Mouse (Mus musculus) testis, adult 2 months (tissue): ENCODE data around the gene Smgc. TPM values are rescaled to one million over a fixed set of nuclear protein-coding genes. Genes with fewer than 3 reads are reported as not detected.
"Not testable (repeated sequence)": the region's sequence is repeated elsewhere in the genome, so short reads cannot be mapped to it uniquely, and the experiment has no call there.

Experiments
- H3K27ac ChIP-seq: fragments of 200-500 bp; 2 replicates; pipeline ENCODE4 v1.5.1; 2012; ENCODE audit warnings: low read depth, low read length; ENCODE audit not compliant: control insufficient read depth, insufficient read depth
- H3K27me3 ChIP-seq: fragments of 200-500 bp; 2 replicates; pipeline ENCODE4 v1.6.1; 2012; ENCODE audit warnings: mild to moderate bottlenecking, low read length, moderate library complexity; ENCODE audit not compliant: control insufficient read depth, insufficient read depth
- H3K36me3 ChIP-seq: fragments of 200-500 bp; 2 replicates; pipeline ENCODE4 v1.6.1; 2012; ENCODE audit warnings: mild to moderate bottlenecking, low read length; ENCODE audit not compliant: control insufficient read depth, insufficient read depth
- H3K4me1 ChIP-seq: fragments of 200-500 bp; 2 replicates; pipeline ENCODE4 v1.6.1; 2012; ENCODE audit warnings: low read length; ENCODE audit not compliant: control insufficient read depth, insufficient read depth
- H3K4me3 ChIP-seq: fragments of 200-500 bp; 2 replicates; pipeline ENCODE4 v1.5.1; 2012; ENCODE audit warnings: low read depth, mild to moderate bottlenecking, low read length, moderate library complexity, mixed read lengths; ENCODE audit not compliant: control insufficient read depth
- CTCF ChIP-seq: fragments of 200-500 bp; IDR thresholded peaks from 2 replicates; pipeline ENCODE4 v1.5.1; 2012; ENCODE audit warnings: low read depth, mild to moderate bottlenecking, inconsistent platforms, low read length, moderate library complexity; ENCODE audit not compliant: control insufficient read depth, insufficient read depth, insufficient replicate concordance
- POLR2A ChIP-seq: fragments of 200-500 bp; IDR thresholded peaks from 2 replicates; pipeline ENCODE4 v1.6.1; 2012; ENCODE audit warnings: low read depth, mild to moderate bottlenecking, inconsistent platforms, low read length, moderate library complexity; ENCODE audit not compliant: control insufficient read depth
- polyA plus RNA-seq: library from polyadenylated mRNA; depleted of rRNA; stranded (reverse); fragments of >200 nt; gene quantifications from 2 replicates; pipeline ENCODE4 v1.2.3, GENCODE M21; 2012; rRNA removed

Smgc gene
- polyA plus RNA-seq, result not detected in 2 replicates

- Histone ChIP-seq H3K36me3 (no peaks in the 10 kb centered on the region), H3K27me3 (no peaks in the 10 kb centered on the region), H3K4me1 (no peaks in the 10 kb centered on the region), H3K27ac (no peak within 1 kb of the TSS), H3K4me3 (no peak within 1 kb of the TSS)
- TF ChIP-seq POLR2A (no peak), CTCF (no peak)
These were observed at the start of gene Smgc for GRCm38 (mm10) chr15:91837965-91838364. Smgc (plus strand) TSS chr15:91838265.

GRCm38 (mm10) chr15:91788338-91788737 is 49.7 kb upstream of the Smgc start:
- TF ChIP-seq CTCF, result no peak
- no peak for TF ChIP-seq POLR2A
- Histone ChIP-seq H3K27me3 (no peaks in the 10 kb centered on the region), H3K4me3 (peak overlapping the region; percentile 3; the same call in 1 of the 2 replicates), H3K27ac (no peak overlapping the region), H3K36me3 (no peaks in the 10 kb centered on the region), H3K4me1 (peaks cover 5% of the 10 kb centered on the region; the same call in 1 of the 2 replicates)

GRCm38 (mm10) chr15:91806463-91806862 is 31.6 kb upstream of the Smgc start:
- Histone ChIP-seq H3K4me1 (no peaks in the 10 kb centered on the region), H3K4me3 (no peak overlapping the region), H3K36me3 (no peaks in the 10 kb centered on the region), H3K27me3 (no peaks in the 10 kb centered on the region), H3K27ac (no peak overlapping the region)
- TF ChIP-seq POLR2A (no peak), CTCF (no peak)

- no peak for TF ChIP-seq POLR2A
- TF ChIP-seq CTCF, result no peak
- Histone ChIP-seq H3K36me3 (no peaks in the 10 kb centered on the region), H3K4me1 (no peaks in the 10 kb centered on the region), H3K4me3 (no peak overlapping the region), H3K27ac (no peak overlapping the region), H3K27me3 (no peaks in the 10 kb centered on the region)
These were observed 2.7 kb upstream of the Smgc start for GRCm38 (mm10) chr15:91835319-91835718.

GRCm38 (mm10) chr15:91864130-91864529 is 26.1 kb downstream of the Smgc start:
- not testable (repeated sequence) for H3K27ac ChIP-seq, H3K36me3 ChIP-seq, H3K27me3 ChIP-seq, H3K4me3 ChIP-seq, H3K4me1 ChIP-seq

- H3K36me3 ChIP-seq, result no peaks in the 10 kb centered on the region
- no peak overlapping the region for H3K27ac ChIP-seq
- H3K4me1 ChIP-seq, result no peaks in the 10 kb centered on the region
- H3K4me3 ChIP-seq, result no peak overlapping the region
- TF ChIP-seq POLR2A, result no peak
- TF ChIP-seq CTCF, result no peak
- H3K27me3 ChIP-seq, result no peaks in the 10 kb centered on the region
These were observed 62.2 kb downstream of the Smgc start for GRCm38 (mm10) chr15:91900245-91900644.

GRCm38 (mm10) chr15:91907046-91907445 is 69.0 kb downstream of the Smgc start:
- not testable (repeated sequence) for H3K27me3 ChIP-seq, H3K4me1 ChIP-seq, H3K4me3 ChIP-seq, H3K36me3 ChIP-seq, H3K27ac ChIP-seq

Other genes starting within 250 kb of the Smgc start
- gene Lrrk2, start 165.1 kb upstream of the Smgc start, polyA plus RNA-seq, result 3.9 and 4.2 TPM in 2 replicates
- 1.4 TPM in 2 replicates for gene Cntn1, start 212.9 kb downstream of the Smgc start, polyA plus RNA-seq